Mouse (Mus musculus) bone marrow, adult 2 months (tissue): ENCODE data around the gene Bicral.

Source experiments
- CTCF ChIP-seq: fragments of 200-500 bp; IDR thresholded peaks from 2 replicates; pipeline ENCODE4 v1.5.1; 2011; ENCODE audit warnings: low read length, control low read depth; ENCODE audit not compliant: control insufficient read depth, insufficient read depth
- POLR2A ChIP-seq: fragments of 200-500 bp; IDR thresholded peaks from 2 replicates; pipeline ENCODE4 v1.6.1; 2011; ENCODE audit warnings: low read depth, mild to moderate bottlenecking, control low read depth, low read length, borderline replicate concordance; ENCODE audit not compliant: control insufficient read depth

DNA sequence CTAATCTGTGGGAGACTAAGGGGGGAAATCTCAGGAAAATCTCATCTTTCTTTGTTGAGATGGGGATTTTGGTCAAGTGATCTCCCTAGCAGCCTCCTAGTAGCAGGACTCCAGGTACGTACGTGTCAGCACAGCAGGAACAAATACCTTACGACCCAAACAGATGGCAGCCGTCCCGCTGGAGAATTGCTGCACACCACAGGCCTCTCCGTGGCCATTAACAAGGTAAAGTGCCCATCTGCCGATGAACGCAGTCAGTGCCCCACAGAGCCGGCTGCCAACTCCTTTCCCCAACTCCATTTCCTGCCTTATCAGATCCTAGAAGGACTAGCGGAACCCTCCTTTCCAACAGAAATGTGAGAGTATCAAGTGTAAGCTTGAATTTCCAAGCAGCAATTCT is 13.5 kb downstream of the Bicral start:
- TF ChIP-seq CTCF = no peak
- no peak for TF ChIP-seq POLR2A
